Mouse (Mus musculus) liver, embryonic 15.5 days (tissue): Measurements from ENCODE around the gene Urm1. TPM values are rescaled to one million over a fixed set of nuclear protein-coding genes. Genes with fewer than 3 reads are reported as not detected.
A peak's percentile ranks its signal among the peaks of the same experiment; 100 is the strongest.

Experiments
- ATAC-seq: fragments of 200-750 bp; cut with Nextera tagmentation; 2 replicates; pipeline ENCODE4 v1.8.0; 2017; ENCODE audit warnings: moderate number of reproducible peaks, mild to moderate bottlenecking, moderate library complexity; ENCODE audit not compliant: insufficient read depth
- H3K27ac ChIP-seq: fragments of 300-500 bp; sonication (generic); replicated peaks from 2 replicates; pipeline ENCODE4 v1.5.1; 2015; ENCODE audit warnings: mild to moderate bottlenecking, inconsistent platforms
- H3K27me3 ChIP-seq: fragments of 300-500 bp; sonication (generic); 2 replicates; pipeline ENCODE4 v1.6.1; 2015; ENCODE audit warnings: mild to moderate bottlenecking, inconsistent platforms
- H3K36me3 ChIP-seq: fragments of 300-500 bp; sonication (generic); replicated peaks from 2 replicates; pipeline ENCODE4 v1.6.1; 2015; ENCODE audit warnings: moderate library complexity, mild to moderate bottlenecking, inconsistent platforms
- H3K4me1 ChIP-seq: fragments of 300-500 bp; sonication (generic); replicated peaks from 2 replicates; pipeline ENCODE4 v1.6.1; 2015; ENCODE audit warnings: inconsistent platforms
- H3K4me2 ChIP-seq: fragments of 300-500 bp; sonication (generic); 2 replicates; pipeline ENCODE4 v1.6.1; 2015; ENCODE audit warnings: moderate library complexity, mild to moderate bottlenecking, inconsistent platforms
- H3K4me3 ChIP-seq: fragments of 300-500 bp; sonication (generic); replicated peaks from 2 replicates; pipeline ENCODE4 v1.5.1; 2015; ENCODE audit warnings: mild to moderate bottlenecking, inconsistent platforms
- H3K9ac ChIP-seq: fragments of 300-500 bp; sonication (generic); 2 replicates; pipeline ENCODE4 v1.6.1; 2015; ENCODE audit warnings: moderate library complexity, mild to moderate bottlenecking, inconsistent platforms
- H3K9me3 ChIP-seq: fragments of 300-500 bp; sonication (generic); replicated peaks from 2 replicates; pipeline ENCODE4 v1.6.1; 2016; ENCODE audit warnings: inconsistent platforms
- WGBS: fragments of 180-500 bp; shearing (Covaris S2); methylation state at CpG from one replicate; pipeline ENCODE4 v1.1.7; 2015; ENCODE audit warnings: mixed read lengths; ENCODE audit not compliant: insufficient replicate concordance; 5-methylcytosine and 5-hydroxymethylcytosine counted together
- microRNA-seq: library from miRNA; unstranded; fragments of <30 nt; microRNA quantifications from one replicate; pipeline ENCODE4, GENCODE M21; 2016
- polyA plus RNA-seq: library from polyadenylated mRNA; unstranded; fragments of >200 nt; fragmentation: Nextera tagmentation; extraction: Ambion mirVana; gene quantifications from 2 replicates; pipeline ENCODE4 v1.2.1, GENCODE M21; 2015

Urm1 gene
- polyA plus RNA-seq, 1 experiment from 2014 or later = 8.0 TPM

GRCm38 (mm10) chr2:29891773-29892172 is 71.9 kb downstream of the Urm1 start:
- no peak for ATAC-seq
- Histone ChIP-seq H3K9me3 (no peaks in the 10 kb centered on the region), H3K4me2 (no peak overlapping the region), H3K27me3 (peaks cover 14% of the 10 kb centered on the region), H3K36me3 (peaks cover 56% of the 10 kb centered on the region), H3K27ac (peak overlapping the region; percentile 91; the same call in 1 of the 2 replicates), H3K4me3 (0 out of 2 replicates have a peak overlapping the region, but pooled peaks have one; percentile 94), H3K9ac (no peak overlapping the region), H3K4me1 (peaks cover 25% of the 10 kb centered on the region)
- WGBS = 90% methylated on average over 6 of the region's 6 CpGs

Small RNAs within 50 kb of the gene (microRNA-seq; reads per million reads assigned to microRNA genes)
- gene Mir219a-2 (not detected), gene Mir219b (not detected)

Other genes starting within 250 kb of the Urm1 start
- gene Rapgef1, start 200.4 kb upstream of the Urm1 start, polyA plus RNA-seq = 5.5 and 7.3 TPM in 2 replicates
- gene Gm13420, start 68.4 kb upstream of the Urm1 start, polyA plus RNA-seq = 0.41 and 0.44 TPM in 2 replicates
- gene Gm13547, start 60.8 kb upstream of the Urm1 start, polyA plus RNA-seq = not detected in 2 replicates
- 11.4 and 11.7 TPM in 2 replicates for gene Coq4, start 32.6 kb upstream of the Urm1 start, polyA plus RNA-seq
- 11.1 and 13.0 TPM in 2 replicates for gene Trub2, start 31.6 kb upstream of the Urm1 start, polyA plus RNA-seq
- gene Slc27a4, start 17.4 kb upstream of the Urm1 start, polyA plus RNA-seq = 3.2 and 4.1 TPM in 2 replicates
- gene Cercam, start 49.1 kb downstream of the Urm1 start, polyA plus RNA-seq = 35.6 and 36.1 TPM in 2 replicates
- 34.4 and 35.9 TPM in 2 replicates for gene Odf2, start 69.1 kb downstream of the Urm1 start, polyA plus RNA-seq
- 24.7 and 25.2 TPM in 2 replicates for gene Gle1, start 115.4 kb downstream of the Urm1 start, polyA plus RNA-seq
- gene Sptan1, start 145.5 kb downstream of the Urm1 start, polyA plus RNA-seq = 14.0 and 17.8 TPM in 2 replicates
- gene Wdr34, start 228.8 kb downstream of the Urm1 start, polyA plus RNA-seq = 6.2 and 7.1 TPM in 2 replicates
- 138 and 147 TPM in 2 replicates for gene Set, start 237.3 kb downstream of the Urm1 start, polyA plus RNA-seq